Mouse (Mus musculus): ENCODE measurements around the gene Anp32e. TPM values are rescaled to one million over a fixed set of nuclear protein-coding genes. Genes with fewer than 3 reads are reported as not detected.
A peak's percentile ranks its signal among the peaks of the same experiment; 100 is the strongest.

The Anp32e gene
- total and polyA plus RNA-seq, 2 experiments, result 3.7 to 11.7 TPM

- Histone ChIP-seq H3K4me3 (ENCODE audit: insufficient read depth, low read depth, low read length) (no peak overlapping the region), H3K9ac (ENCODE audit: low read depth, low read length) (no peak overlapping the region), H3K79me2 (ENCODE audit: control insufficient read depth, insufficient read depth, low read length) (no peaks in the 10 kb centered on the region), H3K4me1 (ENCODE audit: control insufficient read depth, insufficient read depth, low read length) (peaks cover 1% of the 10 kb centered on the region; the same call in 1 of the 2 replicates), H3K27ac (replicated peaks; ENCODE audit: insufficient read depth, low read depth, low read length) (no peak overlapping the region; the same call in 1 of the 2 replicates), H3K36me3 (ENCODE audit: control insufficient read depth, insufficient read depth, low read length) (no peaks in the 10 kb centered on the region; the same call in 1 of the 2 replicates), H3K27me3 (ENCODE audit: control insufficient read depth, insufficient read depth, low read length) (no peaks in the 10 kb centered on the region)
- 57% methylated on average over 6 of the region's 6 CpGs for WGBS
- TF ChIP-seq CTCF (IDR thresholded peaks at IDR 0.05; ENCODE audit: low read depth, low read length), result no peak
- TF ChIP-seq POLR2A (IDR thresholded peaks at IDR 0.05; ENCODE audit: extremely low read depth, insufficient read depth, low read length), result no peak
- DNase-seq (ENCODE audit: extremely low read depth, low read depth, low spot score), result peak; percentile 29
These were observed 58.5 kb downstream of the Anp32e start for GRCm38 (mm10) chr3:95987386-95988110.

GRCm38 (mm10) chr3:95988138-95988537, 59.1 kb downstream of the Anp32e start:
- Histone ChIP-seq H3K27ac (replicated peaks; ENCODE audit: insufficient read depth, low read depth, low read length) (no peak overlapping the region), H3K4me1 (ENCODE audit: control insufficient read depth, insufficient read depth, low read length) (peaks cover 1% of the 10 kb centered on the region; the same call in 1 of the 2 replicates), H3K4me3 (ENCODE audit: insufficient read depth, low read depth, low read length) (no peak overlapping the region), H3K36me3 (ENCODE audit: control insufficient read depth, insufficient read depth, low read length) (no peaks in the 10 kb centered on the region; the same call in 1 of the 2 replicates), H3K79me2 (ENCODE audit: control insufficient read depth, insufficient read depth, low read length) (no peaks in the 10 kb centered on the region), H3K9ac (ENCODE audit: low read depth, low read length) (no peak overlapping the region), H3K27me3 (ENCODE audit: control insufficient read depth, insufficient read depth, low read length) (no peaks in the 10 kb centered on the region)
- DNase-seq (ENCODE audit: extremely low read depth, low read depth, low spot score), result no peak
- TF ChIP-seq CTCF (IDR thresholded peaks at IDR 0.05; ENCODE audit: low read depth, low read length) (no peak), POLR2A (IDR thresholded peaks at IDR 0.05; ENCODE audit: extremely low read depth, insufficient read depth, low read length) (no peak)
- WGBS, result 93% methylated on average over 1 of the region's 1 CpGs

- no peak overlapping the region for H3K9ac ChIP-seq (ENCODE audit: low read depth, low read length)
- TF ChIP-seq POLR2A (IDR thresholded peaks at IDR 0.05; ENCODE audit: extremely low read depth, insufficient read depth, low read length) (no peak), CTCF (IDR thresholded peaks at IDR 0.05; ENCODE audit: low read depth, low read length) (no peak)
- H3K27ac ChIP-seq (replicated peaks; ENCODE audit: insufficient read depth, low read depth, low read length), result no peak overlapping the region
These were observed 59.9 kb downstream of the Anp32e start for GRCm38 (mm10) chr3:95988969-95989368.

GRCm38 (mm10) chr3:95990413-95990941, 61.4 kb downstream of the Anp32e start:
- Histone ChIP-seq H3K79me2 (ENCODE audit: control insufficient read depth, insufficient read depth, low read length) (no peaks in the 10 kb centered on the region), H3K27ac (replicated peaks; ENCODE audit: insufficient read depth, low read depth, low read length) (peak overlapping the region; percentile 29; the same call in 1 of the 2 replicates), H3K4me1 (ENCODE audit: control insufficient read depth, insufficient read depth, low read length) (peaks cover 1% of the 10 kb centered on the region; the same call in 1 of the 2 replicates), H3K9ac (ENCODE audit: low read depth, low read length) (no peak overlapping the region), H3K4me3 (ENCODE audit: insufficient read depth, low read depth, low read length) (no peak overlapping the region), H3K27me3 (ENCODE audit: control insufficient read depth, insufficient read depth, low read length) (no peaks in the 10 kb centered on the region), H3K36me3 (ENCODE audit: control insufficient read depth, insufficient read depth, low read length) (no peaks in the 10 kb centered on the region; the same call in 1 of the 2 replicates)
- peak; percentile 35 for DNase-seq (ENCODE audit: extremely low read depth, low read depth, low spot score)
- TF ChIP-seq CTCF (IDR thresholded peaks at IDR 0.05; ENCODE audit: low read depth, low read length) (no peak), POLR2A (IDR thresholded peaks at IDR 0.05; ENCODE audit: extremely low read depth, insufficient read depth, low read length) (no peak)
- WGBS, result 82% methylated on average over 12 of the region's 12 CpGs

More at GRCm38 (mm10) chr3:95988969-95989368, 59.9 kb downstream of the Anp32e start:
- no peak for DNase-seq (ENCODE audit: extremely low read depth, low read depth, low spot score)
- Histone ChIP-seq H3K79me2 (ENCODE audit: control insufficient read depth, insufficient read depth, low read length) (no peaks in the 10 kb centered on the region), H3K4me1 (ENCODE audit: control insufficient read depth, insufficient read depth, low read length) (peaks cover 1% of the 10 kb centered on the region; the same call in 1 of the 2 replicates), H3K27me3 (ENCODE audit: control insufficient read depth, insufficient read depth, low read length) (no peaks in the 10 kb centered on the region), H3K36me3 (ENCODE audit: control insufficient read depth, insufficient read depth, low read length) (no peaks in the 10 kb centered on the region; the same call in 1 of the 2 replicates), H3K4me3 (ENCODE audit: insufficient read depth, low read depth, low read length) (no peak overlapping the region)
- WGBS, result 72% methylated on average over 10 of the region's 10 CpGs

DNA sequence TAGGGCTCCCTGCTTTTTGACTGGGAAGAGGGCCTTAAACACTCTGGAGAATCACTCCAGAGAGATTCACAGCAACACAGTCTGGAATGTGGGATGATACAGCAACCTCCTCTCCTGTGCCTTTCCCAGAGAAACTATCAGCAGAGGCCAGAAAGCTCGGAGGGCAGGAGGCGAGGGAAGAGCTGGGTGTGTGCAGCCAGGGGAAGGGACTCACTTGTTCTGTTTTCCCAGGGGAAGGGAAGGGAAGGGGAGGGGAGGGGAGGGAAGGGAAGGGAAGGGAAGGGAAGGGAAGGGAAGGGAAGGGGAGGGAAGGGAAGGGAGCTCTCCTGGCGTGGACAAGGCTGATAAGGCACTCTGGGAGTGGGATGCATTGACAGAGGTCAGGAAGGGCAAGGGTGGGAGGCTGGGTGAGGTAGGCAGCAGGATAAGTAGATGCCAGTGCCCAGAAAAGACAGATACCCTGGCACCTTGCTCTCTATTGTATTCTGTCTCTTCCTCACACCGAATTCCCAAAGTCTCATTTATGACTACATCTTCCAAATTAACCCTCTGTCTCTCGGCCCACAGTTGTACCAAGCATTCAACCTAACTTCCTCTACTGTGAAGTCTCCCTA, 64.1 kb downstream of the Anp32e start:
- 0 out of 2 replicates have a peak overlapping the region, but pooled peaks have one; percentile 43 for H3K9ac ChIP-seq (ENCODE audit: low read depth, low read length)
- TF ChIP-seq CTCF (IDR thresholded peaks at IDR 0.05; ENCODE audit: low read depth, low read length) (no peak), POLR2A (IDR thresholded peaks at IDR 0.05; ENCODE audit: extremely low read depth, insufficient read depth, low read length) (no peak)
- peak overlapping the region; percentile 17; the same call in 1 of the 2 replicates for H3K4me3 ChIP-seq (ENCODE audit: insufficient read depth, low read depth, low read length)
- H3K27me3 ChIP-seq (ENCODE audit: control insufficient read depth, insufficient read depth, low read length), result no peaks in the 10 kb centered on the region
- peaks cover 4% of the 10 kb centered on the region for H3K4me1 ChIP-seq (ENCODE audit: control insufficient read depth, insufficient read depth, low read length)
- peak overlapping the region; percentile 90 for H3K27ac ChIP-seq (replicated peaks; ENCODE audit: insufficient read depth, low read depth, low read length)
- 58% methylated on average over 5 of the region's 5 CpGs for WGBS
- no peaks in the 10 kb centered on the region for H3K79me2 ChIP-seq (ENCODE audit: control insufficient read depth, insufficient read depth, low read length)
- H3K36me3 ChIP-seq (ENCODE audit: control insufficient read depth, insufficient read depth, low read length), result no peaks in the 10 kb centered on the region; the same call in 1 of the 2 replicates
- no peak for DNase-seq (ENCODE audit: extremely low read depth, low read depth, low spot score)

All from liver, adult 2 months (tissue).